Mouse (Mus musculus): ENCODE measurements at regions not wholly inside any gene's neighbourhood (a gene's known extent, or its start where the extent isn't known, plus 50 kb on each side); places are given as distances from the start of the nearest gene placed in this dataset.

DNA sequence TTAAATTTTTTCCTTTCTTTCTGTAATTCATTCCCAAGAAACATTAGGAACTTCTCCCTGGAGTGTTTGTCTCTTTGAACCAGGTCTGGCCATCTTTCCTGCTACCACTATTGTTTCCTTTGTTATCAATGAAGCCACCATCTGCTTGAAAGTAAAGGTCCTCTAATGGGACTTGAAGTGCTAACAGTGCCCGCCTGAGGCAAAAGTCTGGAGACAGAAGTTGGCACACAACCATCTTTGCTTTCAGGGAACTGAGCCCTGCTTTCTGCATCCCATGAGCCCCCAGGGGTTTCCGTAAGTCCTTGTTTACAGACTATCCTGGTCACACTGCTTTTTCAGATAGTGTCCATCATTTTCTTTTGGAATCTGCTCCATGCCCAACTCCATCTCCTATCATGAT lies 546.2 kb upstream of the Mpdz start:
- no peak for ATAC-seq (ENCODE audit: low FRiP score, low read depth)
- Histone ChIP-seq H3K9ac (no peak overlapping the region), H3K9me3 (no peaks in the 10 kb centered on the region), H3K36me3 (no peaks in the 10 kb centered on the region), H3K27me3 (replicated peaks) (no peaks in the 10 kb centered on the region), H3K27ac (no peak overlapping the region), H3K4me1 (no peaks in the 10 kb centered on the region), H3K4me3 (no peak overlapping the region), H3K4me2 (replicated peaks) (no peak overlapping the region)
- 85% methylated on average over 2 of the region's 2 CpGs for WGBS

GRCm38 (mm10) chr4:81986616-81987015 lies 544.0 kb upstream of the Mpdz start:
- 68% methylated on average over 4 of the region's 4 CpGs for WGBS
- no peak for ATAC-seq (ENCODE audit: low FRiP score, low read depth)
- Histone ChIP-seq H3K36me3 (no peaks in the 10 kb centered on the region), H3K4me1 (no peaks in the 10 kb centered on the region), H3K9me3 (no peaks in the 10 kb centered on the region), H3K4me2 (replicated peaks) (no peak overlapping the region), H3K9ac (no peak overlapping the region), H3K4me3 (no peak overlapping the region), H3K27ac (no peak overlapping the region), H3K27me3 (replicated peaks) (no peaks in the 10 kb centered on the region)

GRCm38 (mm10) chr4:81981811-81982210 lies 539.2 kb upstream of the Mpdz start:
- no peaks in the 10 kb centered on the region for H3K36me3 ChIP-seq
- ATAC-seq (ENCODE audit: low FRiP score, low read depth): no peak
- H3K9ac ChIP-seq: no peak overlapping the region
- H3K9me3 ChIP-seq: no peaks in the 10 kb centered on the region
- 81% methylated on average over 1 of the region's 1 CpGs for WGBS
- H3K27ac ChIP-seq: no peak overlapping the region
- no peaks in the 10 kb centered on the region for H3K27me3 ChIP-seq (replicated peaks)
- no peak overlapping the region for H3K4me3 ChIP-seq
- H3K4me2 ChIP-seq (replicated peaks): no peak overlapping the region
- H3K4me1 ChIP-seq: no peaks in the 10 kb centered on the region

DNA sequence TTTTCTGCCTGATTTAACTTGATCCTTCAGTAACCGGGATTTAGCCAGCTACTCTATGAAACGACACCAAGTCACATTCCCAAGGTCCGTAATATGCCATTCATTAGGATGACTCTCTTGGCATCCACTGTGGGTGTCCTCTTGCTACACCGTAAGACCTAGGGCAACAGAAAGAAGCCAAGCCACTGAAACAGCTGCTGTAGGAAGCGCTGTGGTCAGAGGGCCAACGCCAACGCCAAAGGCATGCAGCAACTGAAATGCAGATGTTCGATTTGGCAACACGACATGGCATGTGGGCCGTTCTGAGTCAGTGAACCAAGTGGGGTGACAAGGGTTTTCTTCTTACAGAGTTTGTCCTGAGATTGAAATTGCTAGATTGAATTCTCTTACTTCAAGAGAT lies 527.9 kb upstream of the Mpdz start:
- Histone ChIP-seq H3K4me1 (no peaks in the 10 kb centered on the region), H3K4me2 (replicated peaks) (no peak overlapping the region), H3K36me3 (no peaks in the 10 kb centered on the region), H3K27ac (no peak overlapping the region), H3K9ac (no peak overlapping the region), H3K27me3 (replicated peaks) (no peaks in the 10 kb centered on the region), H3K4me3 (no peak overlapping the region), H3K9me3 (no peaks in the 10 kb centered on the region)
- no peak for ATAC-seq (ENCODE audit: low FRiP score, low read depth)
- WGBS: 88% methylated on average over 10 of the region's 10 CpGs

- Histone ChIP-seq H3K4me2 (replicated peaks) (no peak overlapping the region), H3K9ac (no peak overlapping the region), H3K4me3 (no peak overlapping the region), H3K27ac (no peak overlapping the region), H3K36me3 (no peaks in the 10 kb centered on the region), H3K9me3 (no peaks in the 10 kb centered on the region), H3K27me3 (replicated peaks) (no peaks in the 10 kb centered on the region), H3K4me1 (no peaks in the 10 kb centered on the region)
- 81% methylated on average over 3 of the region's 3 CpGs for WGBS
- ATAC-seq (ENCODE audit: low FRiP score, low read depth): no peak
Measured at GRCm38 (mm10) chr4:81969621-81970115, 527.1 kb upstream of the Mpdz start.

GRCm38 (mm10) chr4:81966054-81966623 lies 523.5 kb upstream of the Mpdz start:
- Histone ChIP-seq H3K4me1 (no peaks in the 10 kb centered on the region), H3K4me2 (replicated peaks) (no peak overlapping the region), H3K9ac (no peak overlapping the region), H3K4me3 (no peak overlapping the region), H3K36me3 (no peaks in the 10 kb centered on the region), H3K9me3 (no peaks in the 10 kb centered on the region), H3K27ac (no peak overlapping the region), H3K27me3 (replicated peaks) (no peaks in the 10 kb centered on the region)
- WGBS: 93% methylated on average over 1 of the region's 1 CpGs
- ATAC-seq (ENCODE audit: low FRiP score, low read depth): no peak

DNA sequence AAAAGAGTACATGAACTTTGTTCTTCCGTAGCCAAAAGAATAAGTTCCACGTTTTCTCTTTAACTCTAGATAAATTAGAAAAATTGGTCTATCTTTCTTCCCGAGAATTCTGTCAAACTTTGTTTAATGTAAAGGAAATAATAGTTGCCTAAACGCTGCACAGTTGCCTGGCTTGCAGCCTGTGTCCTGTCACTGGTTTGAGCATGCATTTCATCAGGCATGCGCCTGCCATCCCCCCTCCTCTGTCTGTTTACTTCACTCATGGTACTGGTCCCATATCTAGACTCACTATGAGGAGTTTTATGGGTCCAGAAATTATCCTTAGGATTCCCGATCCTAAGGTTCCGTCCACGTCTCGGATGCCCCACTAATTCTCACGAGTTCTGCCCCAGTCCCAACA lies 520.5 kb upstream of the Mpdz start:
- H3K9me3 ChIP-seq: no peaks in the 10 kb centered on the region
- H3K4me3 ChIP-seq: no peak overlapping the region
- no peak overlapping the region for H3K27ac ChIP-seq
- no peaks in the 10 kb centered on the region for H3K27me3 ChIP-seq (replicated peaks)
- H3K4me2 ChIP-seq (replicated peaks): no peak overlapping the region
- H3K4me1 ChIP-seq: no peaks in the 10 kb centered on the region
- no peak for ATAC-seq (ENCODE audit: low FRiP score, low read depth)
- no peaks in the 10 kb centered on the region for H3K36me3 ChIP-seq
- no peak overlapping the region for H3K9ac ChIP-seq
- WGBS: 89% methylated on average over 10 of the region's 10 CpGs

DNA sequence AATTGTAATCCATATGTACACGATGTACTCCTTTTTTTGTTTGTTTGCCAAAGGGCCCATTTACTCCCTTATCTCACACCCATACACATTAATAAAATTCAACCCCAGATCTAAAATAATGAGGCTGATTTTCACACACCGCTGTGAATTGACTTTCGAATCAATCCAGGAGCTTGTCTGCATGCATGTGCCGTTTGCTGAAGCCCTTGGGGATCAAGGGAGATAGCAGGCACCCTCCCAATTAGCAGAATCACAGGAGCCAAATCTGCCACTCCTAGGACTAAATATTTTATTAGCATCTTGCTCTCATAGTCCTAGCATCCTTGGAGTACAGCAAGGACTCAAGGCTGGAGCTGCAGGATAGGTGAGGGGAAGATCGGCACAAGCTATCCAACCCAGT lies 520.0 kb upstream of the Mpdz start:
- no peak for ATAC-seq (ENCODE audit: low FRiP score, low read depth)
- no peaks in the 10 kb centered on the region for H3K27me3 ChIP-seq (replicated peaks)
- H3K27ac ChIP-seq: no peak overlapping the region
- H3K9ac ChIP-seq: no peak overlapping the region
- no peak overlapping the region for H3K4me2 ChIP-seq (replicated peaks)
- 81% methylated on average over 5 of the region's 5 CpGs for WGBS
- no peaks in the 10 kb centered on the region for H3K36me3 ChIP-seq
- H3K4me1 ChIP-seq: no peaks in the 10 kb centered on the region
- H3K9me3 ChIP-seq: no peaks in the 10 kb centered on the region
- no peak overlapping the region for H3K4me3 ChIP-seq

DNA sequence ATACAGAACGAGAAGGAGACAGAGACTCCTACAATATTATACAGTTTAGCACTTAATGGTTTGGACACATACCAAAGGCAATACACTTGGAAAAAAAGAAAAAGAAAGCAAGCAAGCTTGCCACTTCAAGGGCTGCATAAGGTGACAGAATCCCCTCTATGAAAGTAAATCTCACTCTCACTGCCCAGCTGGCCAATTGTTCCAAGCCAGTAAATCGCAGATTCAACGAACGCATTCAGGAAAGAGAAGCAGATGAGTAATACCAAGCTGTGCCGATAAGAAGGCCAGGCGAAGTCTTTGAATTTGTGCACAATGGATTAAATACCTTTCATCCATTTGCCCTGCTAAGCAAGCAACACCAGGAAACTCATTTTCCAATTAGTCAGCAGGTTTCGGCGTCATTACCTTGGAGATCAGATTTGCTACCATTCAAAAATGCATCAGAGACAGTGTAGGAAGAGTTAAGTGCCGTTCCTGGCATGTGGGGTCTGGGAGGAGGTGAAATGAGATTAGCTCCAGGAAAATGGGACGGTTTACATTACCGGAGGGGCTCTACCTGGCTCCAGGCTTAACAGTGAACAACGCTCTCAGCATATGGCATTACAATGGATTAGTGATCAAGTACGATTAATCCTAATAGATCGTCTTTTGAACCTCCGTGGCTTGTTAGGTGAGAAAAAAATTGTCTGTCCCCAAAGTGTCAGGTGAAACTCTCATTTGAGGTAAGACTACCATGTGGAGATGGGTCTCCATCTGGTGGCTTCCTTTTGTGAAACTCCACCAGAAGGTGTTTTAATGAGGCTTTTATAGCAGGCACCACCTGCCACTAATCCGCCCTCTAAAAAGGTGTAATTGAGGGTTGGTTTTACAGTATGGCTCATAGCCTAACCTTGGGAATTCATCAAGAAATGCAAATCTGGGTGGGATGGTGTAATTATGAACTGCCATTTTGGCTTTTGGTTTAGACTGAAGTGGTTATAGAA lies 518.2 kb upstream of the Mpdz start:
- WGBS: 81% methylated on average over 16 of the region's 16 CpGs
- 0 out of 2 replicates have a peak, but pooled peaks cover 4% of the 10 kb centered on the region for H3K9me3 ChIP-seq
- no peak overlapping the region for H3K27ac ChIP-seq
- H3K9ac ChIP-seq: no peak overlapping the region
- no peak for ATAC-seq (ENCODE audit: low FRiP score, low read depth)
- no peaks in the 10 kb centered on the region for H3K4me1 ChIP-seq
- no peak overlapping the region for H3K4me2 ChIP-seq (replicated peaks)
- no peak overlapping the region for H3K4me3 ChIP-seq
- no peaks in the 10 kb centered on the region for H3K36me3 ChIP-seq
- H3K27me3 ChIP-seq (replicated peaks): no peaks in the 10 kb centered on the region

DNA sequence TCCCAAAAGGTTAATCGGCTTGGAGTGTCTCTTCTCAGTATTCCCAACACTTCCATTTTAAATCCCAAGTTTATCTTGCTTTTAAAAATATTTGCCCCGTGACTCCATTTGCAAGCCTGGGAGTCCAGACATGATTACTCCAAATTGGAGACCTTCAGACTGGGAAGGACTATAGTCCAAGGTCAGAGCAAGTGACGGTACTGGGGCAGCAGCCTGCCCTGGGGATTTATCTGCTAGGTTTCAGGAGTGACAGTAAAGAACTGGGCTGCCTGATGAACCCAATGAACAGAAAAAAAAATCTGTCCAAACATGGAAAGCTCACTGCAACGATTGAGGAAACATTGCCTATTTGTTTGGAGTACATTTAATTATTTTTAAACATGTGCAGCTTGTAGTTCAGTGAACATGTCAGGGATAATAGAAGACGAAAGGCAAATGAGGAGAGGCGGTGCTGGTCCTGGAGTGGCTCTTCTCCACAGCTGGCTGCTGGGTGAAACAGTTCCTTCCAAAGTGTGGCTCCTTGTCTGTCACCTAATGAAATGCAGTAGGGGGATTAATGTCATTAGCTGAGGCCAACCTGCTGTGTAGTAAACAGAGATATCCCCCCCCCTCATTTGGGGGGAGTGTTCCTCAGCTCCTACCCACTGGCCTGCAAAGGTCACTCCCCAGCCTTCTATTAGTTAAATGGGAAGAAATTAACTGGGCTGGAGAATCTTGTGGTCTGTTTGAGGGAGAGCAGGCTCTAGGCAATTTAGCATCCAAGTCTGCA lies 514.5 kb upstream of the Mpdz start:
- no peaks in the 10 kb centered on the region for H3K36me3 ChIP-seq
- H3K27me3 ChIP-seq (replicated peaks): no peaks in the 10 kb centered on the region
- H3K27ac ChIP-seq: no peak overlapping the region
- no peak overlapping the region for H3K9ac ChIP-seq
- H3K9me3 ChIP-seq: 0 out of 2 replicates have a peak, but pooled peaks cover 4% of the 10 kb centered on the region
- ATAC-seq (ENCODE audit: low FRiP score, low read depth): no peak
- no peaks in the 10 kb centered on the region for H3K4me1 ChIP-seq
- no peak overlapping the region for H3K4me3 ChIP-seq
- 64% methylated on average over 6 of the region's 6 CpGs for WGBS
- H3K4me2 ChIP-seq (replicated peaks): no peak overlapping the region

DNA sequence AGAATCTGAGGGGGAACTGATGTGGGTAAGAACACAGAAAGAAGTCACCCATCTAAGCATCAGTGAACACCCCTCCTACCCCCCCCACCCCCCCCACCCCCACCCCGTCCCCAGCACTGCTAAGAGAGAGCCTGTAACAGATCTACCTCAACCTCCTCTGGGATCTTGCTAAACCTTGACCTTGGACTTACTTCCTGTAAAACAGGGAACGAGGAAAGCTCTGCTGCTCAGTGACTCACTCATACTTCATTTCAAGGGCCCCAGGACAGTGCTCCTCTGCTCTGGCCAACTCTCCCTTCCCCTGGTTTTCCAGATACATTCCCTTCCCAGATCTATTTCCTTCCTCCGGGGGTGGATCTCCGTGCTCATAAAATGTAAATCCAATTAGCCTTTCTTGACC lies 510.4 kb upstream of the Mpdz start:
- no peaks in the 10 kb centered on the region for H3K36me3 ChIP-seq
- ATAC-seq (ENCODE audit: low FRiP score, low read depth): no peak
- H3K4me2 ChIP-seq (replicated peaks): no peak overlapping the region
- no peak overlapping the region for H3K9ac ChIP-seq
- 62% methylated on average over 4 of the region's 4 CpGs for WGBS
- H3K4me1 ChIP-seq: no peaks in the 10 kb centered on the region
- no peak overlapping the region for H3K27ac ChIP-seq
- H3K27me3 ChIP-seq (replicated peaks): no peaks in the 10 kb centered on the region
- 0 out of 2 replicates have a peak, but pooled peaks cover 4% of the 10 kb centered on the region for H3K9me3 ChIP-seq
- no peak overlapping the region for H3K4me3 ChIP-seq

GRCm38 (mm10) chr4:81937384-81937783 lies 494.8 kb upstream of the Mpdz start:
- H3K4me3 ChIP-seq: no peak overlapping the region
- no peak overlapping the region for H3K4me2 ChIP-seq (replicated peaks)
- no peaks in the 10 kb centered on the region for H3K9me3 ChIP-seq
- no peak overlapping the region for H3K9ac ChIP-seq
- no peak for ATAC-seq (ENCODE audit: low FRiP score, low read depth)
- no peaks in the 10 kb centered on the region for H3K27me3 ChIP-seq (replicated peaks)
- no peak overlapping the region for H3K27ac ChIP-seq
- no peaks in the 10 kb centered on the region for H3K36me3 ChIP-seq
- no peaks in the 10 kb centered on the region for H3K4me1 ChIP-seq
- WGBS: 55% methylated on average over 5 of the region's 5 CpGs
